Mouse (Mus musculus) lung, adult 2 months (tissue): ENCODE data around the gene Nsd1.

Source experiments
- CTCF ChIP-seq: fragments of 200-500 bp; IDR thresholded peaks from 2 replicates; pipeline ENCODE4 v1.5.1; 2011; ENCODE audit warnings: mild to moderate bottlenecking, low read length, control low read depth; ENCODE audit not compliant: insufficient read depth
- POLR2A ChIP-seq: fragments of 200-500 bp; IDR thresholded peaks from 2 replicates; pipeline ENCODE4 v1.6.1; 2011; ENCODE audit warnings: low read depth, mild to moderate bottlenecking, control low read depth, low read length, borderline replicate concordance; ENCODE audit errors: extremely low read depth

DNA sequence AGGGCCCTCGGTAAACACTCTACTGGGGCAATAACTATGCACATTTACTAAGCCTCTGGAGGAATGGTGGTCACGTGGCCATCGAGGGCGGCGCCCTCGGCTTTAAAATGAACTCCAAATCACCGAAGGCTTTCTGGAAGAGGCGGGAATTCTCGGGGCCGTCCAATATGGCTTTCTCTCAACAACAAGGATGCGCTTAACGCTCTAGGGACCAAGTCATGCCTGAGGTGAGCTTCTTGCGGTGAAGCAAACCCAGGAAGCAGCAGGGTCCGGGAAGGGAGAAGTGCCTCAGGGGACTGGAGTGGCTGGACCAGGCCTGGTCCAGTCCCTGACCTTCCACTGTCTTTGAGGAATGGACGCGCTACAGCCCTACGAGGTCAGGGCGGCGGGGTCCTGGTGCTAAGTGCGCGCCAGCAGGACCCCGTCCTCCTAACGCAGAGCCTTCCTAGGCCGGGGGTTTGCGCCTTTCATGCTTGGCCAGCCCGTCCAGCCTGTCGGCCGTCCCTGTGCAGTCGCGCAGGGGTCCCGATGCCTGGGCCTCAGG is at the start of gene Nsd1:
- TF ChIP-seq CTCF: no peak
- no peak for TF ChIP-seq POLR2A
